Mouse (Mus musculus) cerebellum, adult 2 months (tissue): ENCODE data around the gene Gabpa.

Experiments used
- CTCF ChIP-seq: fragments of 200-500 bp; IDR thresholded peaks from 2 replicates; pipeline ENCODE4 v1.5.1; 2011; ENCODE audit warnings: low read depth, mild to moderate bottlenecking, control low read depth, low read length, moderate library complexity, borderline replicate concordance; ENCODE audit not compliant: insufficient read depth
- POLR2A ChIP-seq: fragments of 200-500 bp; IDR thresholded peaks from 2 replicates; pipeline ENCODE4 v1.6.1; 2011; ENCODE audit warnings: low read length, control low read depth, borderline replicate concordance; ENCODE audit not compliant: insufficient read depth

- peak; percentile 29; the same call in 1 of the 2 replicates for TF ChIP-seq CTCF
- no peak for TF ChIP-seq POLR2A
These were observed 40.4 kb downstream of the Gabpa start for GRCm38 (mm10) chr16:84875012-84875717.
